Mouse (Mus musculus) cerebellum, postnatal 14 days (tissue): ENCODE measurements at regions not wholly inside any gene's neighbourhood (a gene's known extent, or its start where the extent isn't known, plus 50 kb on each side); places are given as distances from the start of the nearest gene placed in this dataset.

ENCODE experiments used
- DNase-seq, 2 experiments: peaks; one replicate each; pipeline ENCODE4 v3.0.0; 2021; ENCODE audit warnings: mixed read lengths in 2 of 2

DNA sequence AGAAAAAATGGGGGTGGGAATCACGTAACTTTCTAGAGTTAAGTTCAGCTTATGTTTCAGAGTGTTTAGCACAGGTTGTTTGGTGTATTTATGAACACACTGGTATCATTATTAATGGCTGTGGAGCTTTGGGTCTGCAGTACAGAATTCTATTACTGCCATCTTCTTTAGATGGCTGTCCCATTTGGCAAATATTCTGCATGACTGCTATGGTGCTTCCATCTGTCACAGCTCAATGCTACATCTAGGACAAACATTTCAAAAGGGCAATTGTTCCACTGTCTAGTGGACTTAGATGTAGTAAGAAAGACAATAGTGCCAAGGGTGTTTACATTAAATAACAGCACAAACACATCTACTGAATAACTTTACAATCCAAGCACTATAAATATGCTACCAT lies 2536.3 kb downstream of the Pcdh9 start:
- DNase-seq, result peak; percentile 10 to 59

DNA sequence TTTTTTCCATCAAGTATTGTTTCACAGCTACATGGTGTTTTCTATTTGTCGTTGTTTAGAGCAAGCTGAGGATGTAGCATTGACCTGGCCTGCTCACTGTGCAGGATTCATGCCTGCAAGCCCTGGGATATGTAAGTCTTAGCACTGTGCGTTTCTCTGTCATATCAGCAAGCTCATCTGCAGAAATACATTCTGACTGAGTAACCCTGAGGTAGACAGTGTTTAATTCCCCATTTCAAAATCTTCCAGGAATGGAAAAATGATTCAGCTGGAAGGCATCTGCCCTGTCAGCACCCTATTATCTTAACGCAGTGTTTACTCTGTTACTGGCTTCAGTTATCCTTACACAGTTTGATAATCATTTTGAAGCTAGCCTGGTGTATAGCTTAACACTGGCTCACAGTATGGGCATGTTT lies 2563.8 kb downstream of the Pcdh9 start:
- no peak for DNase-seq
